Mouse (Mus musculus): ENCODE data around the gene Npas1.

The Npas1 gene

GRCm38 (mm10) chr7:16468115-16468514, 9.4 kb downstream of the Npas1 start:
- no peak for DNase-seq

DNA sequence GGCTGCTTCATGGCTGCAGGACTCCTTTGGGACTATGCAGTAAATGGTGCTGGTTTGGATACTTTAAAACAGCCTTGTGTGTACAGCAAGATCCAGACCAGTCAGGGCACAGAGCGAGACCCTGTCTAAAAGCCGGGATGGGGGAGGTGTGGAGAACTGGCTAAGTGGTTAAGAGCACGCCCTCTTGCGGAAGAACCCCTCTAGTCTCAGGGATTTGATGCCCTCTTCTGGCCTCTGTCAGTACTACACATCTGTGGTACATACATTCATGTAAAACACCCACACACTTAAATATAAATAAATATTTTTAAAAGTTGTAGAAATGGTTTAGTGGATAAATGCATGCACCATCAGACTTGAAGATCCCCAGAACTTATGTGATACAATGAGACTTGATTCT, 11.0 kb downstream of the Npas1 start:
- DNase-seq, result peak; percentile 32

GRCm38 (mm10) chr7:16465568-16465967, 12.0 kb downstream of the Npas1 start:
- no peak for DNase-seq

DNA sequence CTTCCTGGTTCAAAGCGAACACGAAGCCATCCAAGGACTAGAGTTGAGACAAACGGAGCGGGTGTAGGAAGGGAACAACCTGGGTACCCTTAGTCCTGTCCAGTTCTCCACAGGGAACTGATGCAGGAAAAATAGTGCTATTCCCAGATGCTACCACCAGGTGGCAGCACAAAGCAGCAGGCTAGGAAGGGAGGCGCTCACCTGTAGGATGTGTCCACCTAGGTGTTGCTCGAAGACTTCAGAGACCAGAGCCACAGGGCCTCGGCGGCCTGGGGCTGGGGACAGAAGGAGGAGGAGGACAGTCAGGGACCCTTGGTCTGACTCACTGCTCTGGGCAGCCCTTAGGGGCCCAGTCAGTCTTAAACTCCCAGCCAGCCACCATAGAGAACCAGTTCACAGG, 12.4 kb downstream of the Npas1 start:
- DNase-seq, result peak; percentile 70

DNA sequence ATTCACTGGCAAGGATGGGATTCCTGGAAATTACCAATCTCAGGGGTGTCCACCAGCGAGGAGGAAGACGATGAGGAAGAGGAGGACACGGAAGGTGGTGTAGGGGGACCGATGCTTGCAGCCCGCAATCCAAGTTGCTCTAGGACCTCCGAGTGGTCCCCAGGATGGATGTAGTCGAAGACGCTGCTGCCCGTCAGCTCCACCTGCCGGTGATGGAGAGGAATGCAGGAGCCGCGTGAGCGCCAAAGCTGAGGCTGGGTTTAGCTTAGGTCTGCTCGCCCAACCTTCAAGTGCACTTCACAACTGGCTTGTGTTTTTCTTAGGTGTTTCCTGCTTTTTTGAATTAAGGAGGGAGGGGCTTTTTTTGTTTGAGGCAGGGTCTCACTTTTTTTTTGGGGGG, 14.3 kb downstream of the Npas1 start:
- DNase-seq, result peak; percentile 86

DNA sequence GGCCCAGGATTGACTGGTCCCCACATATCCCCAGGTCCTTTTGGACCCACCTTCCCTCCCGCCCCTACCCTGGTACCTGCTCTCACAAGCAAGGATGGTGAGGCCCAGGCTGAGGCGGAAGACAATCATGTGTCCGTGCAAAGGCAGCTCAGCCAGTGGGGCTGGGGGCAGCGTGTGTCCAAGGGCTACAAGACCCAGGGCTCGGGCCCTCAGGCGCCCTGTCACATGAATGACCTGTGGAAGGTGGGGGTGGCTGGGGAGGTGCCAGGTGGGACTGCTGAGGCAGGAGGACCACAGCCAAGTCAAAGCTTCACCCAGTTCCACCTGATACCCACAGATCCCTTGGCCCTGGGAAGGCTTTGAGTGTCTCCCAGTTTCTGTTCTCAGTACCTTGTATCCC, 15.8 kb downstream of the Npas1 start:
- no peak for DNase-seq

GRCm38 (mm10) chr7:16461151-16461550, 16.4 kb downstream of the Npas1 start:
- no peak for DNase-seq

- DNase-seq, result no peak
These were observed 17.0 kb downstream of the Npas1 start for GRCm38 (mm10) chr7:16460566-16460965.

- no peak for DNase-seq
These were observed 21.2 kb downstream of the Npas1 start for GRCm38 (mm10) chr7:16456289-16456688.

DNA sequence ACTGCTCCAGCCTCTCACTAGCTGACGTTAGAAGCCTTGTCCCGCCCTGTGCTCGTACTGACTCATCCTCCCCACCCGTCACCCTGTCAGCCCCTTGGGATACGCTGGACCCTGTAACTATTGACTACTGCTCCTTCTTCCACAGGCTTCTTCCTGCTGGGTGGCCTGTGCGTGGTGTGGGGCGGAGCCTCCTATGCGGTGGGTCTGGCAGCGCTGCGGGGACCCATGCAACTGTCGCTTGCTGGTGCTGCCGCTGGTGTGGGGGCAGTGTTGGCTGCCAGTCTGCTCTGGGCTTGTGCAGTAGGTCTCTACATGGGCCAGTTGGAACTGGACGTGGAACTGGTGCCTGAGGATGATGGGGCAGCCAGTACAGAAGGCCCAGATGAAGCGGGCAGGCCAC, 22.5 kb downstream of the Npas1 start:
- no peak for DNase-seq

DNA sequence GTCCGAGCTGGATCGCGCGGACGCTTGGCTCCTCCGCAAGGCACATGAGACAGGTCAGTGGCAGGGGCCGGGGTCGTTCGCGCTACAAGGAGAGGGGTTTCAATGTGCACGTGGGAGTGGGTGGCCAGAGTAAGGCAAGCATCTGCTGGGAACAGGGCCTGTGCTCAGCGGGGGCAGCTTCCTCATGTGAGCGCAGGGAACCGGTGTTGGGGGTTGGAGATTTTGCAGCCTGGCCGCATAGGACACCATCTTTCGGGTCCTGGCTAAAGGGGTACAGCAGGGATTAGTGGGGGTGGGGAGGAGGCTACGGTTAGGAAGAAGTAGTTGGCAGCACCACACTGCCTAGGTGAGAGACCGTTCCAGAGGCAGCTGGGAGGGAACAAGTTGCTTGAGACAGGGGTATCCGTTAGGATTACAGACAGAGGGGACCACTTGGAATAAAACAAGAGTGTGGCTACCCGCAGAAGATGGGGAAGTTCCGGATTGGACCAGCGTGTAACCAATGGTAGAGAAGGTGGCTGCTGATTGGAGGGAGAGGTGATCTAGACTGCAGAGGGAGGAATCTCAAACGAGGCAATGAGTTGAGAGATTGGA, 24.3 kb downstream of the Npas1 start:
- peak; percentile 40 for DNase-seq

DNA sequence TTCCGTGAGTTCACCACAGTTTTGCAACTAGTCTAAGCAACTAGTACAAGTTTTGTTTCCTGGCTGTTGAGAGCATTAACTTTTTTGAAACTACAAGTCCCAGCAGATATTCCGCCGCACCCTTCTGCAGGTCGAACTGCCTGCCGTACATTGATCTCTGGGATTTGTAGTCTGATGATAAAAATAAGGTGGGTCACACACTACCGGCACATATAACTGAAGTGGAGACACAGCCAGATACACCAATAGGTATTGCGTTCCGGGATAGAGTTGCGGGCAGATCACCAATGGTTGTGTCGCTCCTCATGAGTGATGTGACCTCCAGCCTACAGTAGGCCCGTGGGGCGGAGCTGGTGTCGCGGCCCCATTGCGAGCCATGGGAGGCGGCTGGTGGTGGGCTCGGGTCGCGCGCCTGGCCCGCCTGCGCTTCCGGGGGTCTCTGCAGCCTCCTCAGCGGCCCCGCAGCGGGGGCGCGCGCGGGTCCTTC, 24.9 kb downstream of the Npas1 start, which contains the start of gene Tmem160:
Gene Tmem160, plus strand, starts transcription at position 193 of the 487 bp plus-strand sequence.
- peak; percentile 90 for DNase-seq

GRCm38 (mm10) chr7:16451656-16452055, 25.9 kb downstream of the Npas1 start:
- no peak for DNase-seq

DNA sequence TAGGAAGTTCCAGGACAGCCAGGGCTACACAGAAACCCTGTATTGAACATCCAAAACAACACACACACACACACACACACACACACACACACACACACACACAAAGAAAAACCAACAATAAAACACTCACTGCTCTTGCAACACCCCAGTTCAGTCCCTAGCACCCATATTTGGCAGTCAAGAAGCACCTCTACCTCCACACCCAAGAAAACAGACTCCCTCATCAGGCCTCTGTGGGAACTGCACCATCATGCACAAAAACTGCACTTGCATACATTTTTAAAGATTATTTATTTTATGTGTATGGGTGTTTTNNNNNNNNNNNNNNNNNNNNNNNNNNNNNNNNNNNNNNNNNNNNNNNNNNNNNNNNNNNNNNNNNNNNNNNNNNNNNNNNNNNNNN, 36.3 kb downstream of the Npas1 start:
- DNase-seq, result peak; percentile 35

GRCm38 (mm10) chr7:16435088-16435487, 42.4 kb downstream of the Npas1 start:
- no peak for DNase-seq

- DNase-seq, result no peak
These were observed 44.1 kb downstream of the Npas1 start for GRCm38 (mm10) chr7:16433352-16433971.

DNA sequence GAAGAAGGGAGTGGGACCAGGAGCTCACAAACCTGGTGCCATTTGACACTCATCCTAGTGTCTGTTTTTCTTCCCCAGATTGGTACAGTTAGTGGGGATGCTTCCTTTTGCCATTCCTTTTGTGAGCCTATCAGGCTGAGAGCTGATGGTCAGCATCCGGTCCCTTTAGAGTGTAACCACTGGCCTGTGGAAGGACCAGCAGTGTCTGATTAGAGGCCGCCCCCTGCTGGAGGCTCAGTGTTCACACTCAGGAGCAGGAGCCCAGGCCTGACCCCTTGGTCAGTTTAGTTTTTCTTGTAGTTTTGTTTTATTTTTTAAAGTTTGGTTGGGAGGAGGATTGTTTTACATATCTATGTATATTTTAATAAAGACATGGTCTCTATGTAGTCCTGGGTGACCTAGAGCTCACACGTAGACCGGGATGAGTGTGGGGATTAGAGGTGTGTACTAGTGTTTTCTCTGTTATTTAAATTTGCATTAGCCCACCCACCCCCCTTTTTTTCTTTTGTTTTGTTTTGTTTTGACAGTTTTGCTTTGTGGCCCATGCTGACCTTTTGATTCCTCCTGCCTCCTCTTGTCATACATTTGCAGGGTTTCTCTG, 51.3 kb downstream of the Npas1 start:
- DNase-seq, result peak; percentile 76

- DNase-seq, result no peak
These were observed 51.8 kb downstream of the Npas1 start for GRCm38 (mm10) chr7:16425721-16426120.

- DNase-seq, result no peak
These were observed 53.8 kb downstream of the Npas1 start for GRCm38 (mm10) chr7:16423731-16424130.

DNA sequence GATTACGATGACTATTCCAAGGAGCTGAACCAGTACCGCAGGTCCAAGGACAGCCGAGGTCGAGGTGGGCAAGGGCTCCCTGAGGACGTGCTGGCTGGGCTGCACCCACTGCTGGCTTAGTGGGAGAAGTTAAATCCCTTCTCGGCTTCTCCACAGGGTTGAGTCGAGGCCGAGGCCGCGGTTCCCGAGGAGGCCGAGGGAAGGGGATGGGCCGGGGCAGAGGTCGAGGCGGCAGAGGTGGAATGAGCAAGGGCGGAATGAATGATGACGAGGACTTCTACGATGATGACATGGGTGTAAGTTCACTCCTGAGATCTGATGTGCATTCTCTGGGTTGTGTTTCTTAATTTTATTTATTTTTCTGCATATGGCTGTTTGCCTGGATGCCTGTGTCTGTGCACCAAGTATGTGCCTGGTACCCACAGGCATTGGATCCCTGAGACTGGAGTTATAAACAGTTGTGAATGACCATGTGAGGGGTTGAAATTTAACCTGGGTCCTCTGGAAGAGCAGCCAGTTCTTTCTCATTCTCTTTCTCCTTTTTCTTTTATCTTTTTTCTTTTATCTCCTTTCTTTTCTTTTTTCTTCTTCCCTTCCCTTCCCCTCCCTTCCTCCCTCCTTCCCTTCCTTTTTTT, 55.2 kb downstream of the Npas1 start:
- no peak for DNase-seq

- DNase-seq, result no peak
These were observed 56.9 kb downstream of the Npas1 start for GRCm38 (mm10) chr7:16420493-16421118.

DNA sequence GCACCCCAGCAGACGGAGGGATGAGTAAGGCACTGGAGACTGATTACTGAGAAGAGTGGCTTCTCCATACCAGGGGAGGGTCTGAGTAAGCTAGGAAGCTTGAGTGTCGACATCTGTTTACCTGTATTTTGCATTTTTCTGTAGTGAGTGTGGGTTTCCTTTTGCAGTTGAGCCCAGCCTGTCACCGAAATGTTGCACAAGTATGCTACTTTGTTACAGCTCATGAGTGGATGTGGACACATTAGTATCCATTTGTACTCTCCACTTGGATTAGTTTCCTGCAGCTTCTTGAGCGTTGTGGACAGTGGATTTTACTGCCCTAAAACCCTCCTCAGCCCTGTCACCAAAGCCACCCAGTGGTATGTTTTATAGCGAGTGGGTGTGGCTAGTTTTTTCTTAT, 58.8 kb downstream of the Npas1 start:
- no peak for DNase-seq

GRCm38 (mm10) chr7:16417141-16417771, 60.3 kb downstream of the Npas1 start:
- no peak for DNase-seq

Data from thymus, postnatal 25 days (tissue).